Mouse (Mus musculus) layer of hippocampus, postnatal 25 days (tissue): ENCODE measurements around the gene Lman1l. TPM values are rescaled to one million over a fixed set of nuclear protein-coding genes. Genes with fewer than 3 reads are reported as not detected.

Experiments
- DNase-seq, 2 experiments: peaks; one replicate each; pipeline ENCODE4 v3.0.0; 2022; ENCODE audit warnings: mixed read lengths in 2 of 2, low spot score in 1 of 2; ENCODE audit errors: extremely low spot score in 1 of 2
- total RNA-seq, 2 experiments: library from RNA; stranded (reverse); gene quantifications; 2 replicates each; pipeline ENCODE4 v1.2.3; 2021

Gene Lman1l
- total RNA-seq, 2 experiments from 2014 or later = not detected

DNA sequence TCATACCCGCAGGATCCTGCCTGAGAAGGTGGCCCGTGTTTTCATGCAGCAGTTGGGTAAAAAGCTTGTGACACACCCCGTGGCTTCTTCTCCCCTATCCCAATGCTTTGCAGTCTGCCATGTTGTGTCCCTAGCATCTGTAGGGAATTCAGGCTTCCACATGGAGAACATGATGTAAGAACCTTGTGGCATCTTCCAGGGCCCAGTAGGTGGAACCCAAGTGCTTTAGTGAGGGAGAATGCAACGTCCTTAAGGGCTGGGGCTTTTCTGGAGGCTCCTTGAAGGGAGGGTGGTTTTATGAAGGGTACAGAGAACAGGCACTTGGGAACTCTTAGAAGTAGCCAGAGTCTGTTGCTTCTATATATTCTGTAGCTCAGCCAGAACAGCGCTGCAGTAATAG is 29.8 kb downstream of the Lman1l start:
- DNase-seq = no peak

DNA sequence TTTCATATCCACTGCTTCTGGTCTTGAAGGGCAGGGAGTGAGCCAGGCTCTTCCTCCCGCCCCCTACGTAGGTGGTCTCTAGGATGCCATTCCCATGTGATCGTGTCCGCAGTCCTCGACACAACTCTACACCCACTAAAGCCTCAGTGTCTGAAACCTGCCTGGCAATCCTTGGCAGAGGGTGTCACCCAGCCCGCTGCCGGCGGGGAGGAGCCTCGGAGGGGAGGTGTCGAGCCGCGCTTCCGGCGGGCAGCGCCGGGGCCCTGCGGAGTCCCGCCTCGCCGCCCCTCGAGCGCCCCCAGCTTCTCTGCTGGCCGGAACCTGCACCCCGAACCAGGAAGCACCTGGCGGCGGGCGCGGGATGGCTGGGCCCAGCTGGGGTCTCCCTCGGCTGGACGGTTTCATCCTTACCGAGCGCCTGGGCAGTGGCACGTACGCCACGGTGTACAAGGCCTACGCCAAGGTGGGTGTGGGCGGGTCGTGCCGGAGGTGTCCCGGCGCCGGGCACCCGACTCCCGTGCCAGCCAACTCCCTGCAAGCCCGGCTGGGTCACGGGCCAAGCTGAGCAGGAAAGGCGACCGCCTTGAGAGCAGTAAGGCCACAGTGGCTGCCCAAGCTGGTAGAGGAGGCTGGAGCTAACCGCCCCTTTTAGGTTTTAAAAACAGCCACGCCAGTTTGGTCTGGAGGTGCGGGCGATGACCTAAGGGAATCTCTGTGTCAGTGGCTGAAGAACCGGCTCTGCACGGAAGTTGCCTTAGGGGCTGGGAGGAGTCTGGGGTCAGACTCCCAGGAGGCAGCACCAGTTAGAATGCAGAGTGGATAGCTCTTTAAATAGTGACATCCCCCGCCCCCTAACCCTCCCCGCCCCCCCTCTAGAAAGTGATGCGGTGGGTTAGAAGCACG is 31.1 kb downstream of the Lman1l start, which contains the start of gene Ulk3:
Ulk3 (plus strand) TSS at position 229 of the 903 bp plus-strand sequence.
- DNase-seq = peak; percentile 60 to 67

DNA sequence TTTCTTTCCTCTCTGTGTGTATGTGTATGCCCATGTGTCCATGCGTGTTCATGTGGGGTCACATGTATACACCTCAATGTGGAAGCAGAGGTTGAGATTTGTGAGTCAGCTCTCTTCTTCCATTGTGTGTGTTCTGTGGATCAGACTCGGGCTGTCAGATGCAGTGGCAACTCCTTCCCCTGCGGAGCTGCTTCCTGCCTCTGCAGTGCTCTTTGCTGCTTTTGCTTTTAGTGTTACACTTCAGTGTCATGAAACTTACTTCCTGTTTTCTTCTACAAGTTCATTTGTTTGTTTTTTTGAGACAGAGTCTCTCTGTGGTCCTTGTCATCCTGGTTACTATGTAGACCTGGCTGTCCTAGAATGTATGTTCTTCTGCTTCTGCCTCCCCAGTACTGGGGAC is 35.6 kb downstream of the Lman1l start:
- DNase-seq = no peak

DNA sequence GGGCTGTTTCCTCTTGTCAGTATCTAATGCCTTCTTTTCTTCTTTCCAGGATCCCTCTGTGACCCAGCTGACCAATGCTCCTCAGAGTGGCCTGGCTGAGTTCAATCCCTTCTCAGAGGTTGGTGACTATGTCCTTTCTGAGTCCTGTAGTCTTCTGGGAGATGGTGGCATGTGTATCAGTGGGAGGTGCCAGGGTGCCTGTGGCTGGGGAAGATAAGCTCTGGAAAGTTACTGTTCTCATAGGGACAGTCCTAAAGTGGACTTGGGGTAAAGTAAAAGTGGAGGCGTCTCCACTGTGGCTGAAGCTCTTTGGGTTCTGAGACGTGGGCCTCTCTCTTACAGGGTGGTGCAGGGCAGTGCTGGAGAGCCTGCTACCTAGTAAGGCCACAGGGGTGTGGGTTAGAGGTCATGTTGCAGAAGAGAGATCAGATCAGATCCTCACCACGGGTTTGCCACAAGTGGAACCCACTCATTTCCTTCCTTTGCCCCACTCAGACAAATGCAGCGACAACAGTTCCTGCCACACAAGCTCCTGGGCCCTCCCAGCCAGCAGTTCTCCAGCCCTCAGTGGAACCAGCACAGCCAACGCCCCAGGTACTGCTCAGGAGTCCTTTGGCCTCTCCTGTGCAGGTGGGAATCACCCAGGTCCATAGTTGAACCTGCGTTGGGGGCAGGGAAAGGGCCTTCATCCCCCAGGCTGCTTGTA is 43.3 kb downstream of the Lman1l start:
- no peak for DNase-seq

DNA sequence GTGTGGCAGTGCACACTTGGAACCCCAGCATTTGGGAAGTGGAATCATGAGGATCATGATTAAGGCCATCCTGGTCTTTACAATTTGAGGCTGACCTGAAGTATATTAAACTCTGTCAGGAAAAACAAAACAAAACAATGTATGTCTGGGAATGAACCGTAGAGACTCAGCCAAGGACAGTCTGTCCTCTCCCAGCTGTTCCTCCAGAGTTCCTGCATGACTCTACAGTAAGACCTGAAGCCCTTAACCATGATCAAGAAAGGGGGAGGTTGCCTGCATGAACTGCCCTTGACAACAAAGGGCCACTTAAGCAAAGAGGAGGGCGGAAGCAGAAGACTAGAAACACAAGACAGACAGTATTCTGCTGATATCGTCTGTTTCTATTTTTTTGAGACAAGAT is 45.0 kb downstream of the Lman1l start:
- DNase-seq = no peak

DNA sequence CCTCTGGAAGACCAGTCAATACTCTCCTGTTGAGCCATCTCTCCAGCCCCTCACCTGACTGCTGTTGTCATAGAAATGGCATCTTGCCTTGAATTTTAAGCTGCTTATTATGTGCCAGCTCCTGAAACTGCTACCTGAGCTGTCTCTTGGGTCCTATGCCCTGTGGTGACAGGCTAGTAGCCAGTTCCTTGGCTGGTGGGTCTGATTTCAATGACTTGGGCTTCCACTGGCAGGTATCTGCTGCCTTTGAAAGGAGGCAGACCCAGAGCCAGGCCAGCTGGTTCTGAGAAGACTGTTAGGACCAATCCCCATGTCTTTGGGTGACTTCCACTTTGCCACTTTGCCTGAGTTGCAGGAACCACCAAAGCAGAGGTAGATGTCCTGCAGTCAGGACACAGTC is 46.2 kb downstream of the Lman1l start:
- DNase-seq = no peak

DNA sequence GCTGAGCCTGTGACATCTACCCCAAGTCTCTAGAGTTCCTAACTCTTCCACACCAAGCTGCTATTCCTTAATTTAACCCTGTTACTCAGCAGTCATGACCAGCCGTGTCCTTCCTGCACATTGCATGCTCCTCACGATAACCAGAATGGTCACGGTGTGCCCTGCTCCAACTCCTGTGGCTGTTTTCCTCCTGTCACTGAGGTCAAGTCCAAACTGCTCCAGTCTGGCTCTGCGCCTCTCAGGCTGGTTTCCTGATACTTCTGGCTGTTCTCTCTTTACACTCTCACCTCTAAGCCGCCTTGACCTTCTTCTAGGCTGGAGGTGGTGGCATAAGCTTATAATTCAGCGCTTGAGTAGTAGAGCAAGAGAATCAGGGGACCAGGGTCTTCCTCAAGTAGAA is 52.1 kb downstream of the Lman1l start:
- no peak for DNase-seq

DNA sequence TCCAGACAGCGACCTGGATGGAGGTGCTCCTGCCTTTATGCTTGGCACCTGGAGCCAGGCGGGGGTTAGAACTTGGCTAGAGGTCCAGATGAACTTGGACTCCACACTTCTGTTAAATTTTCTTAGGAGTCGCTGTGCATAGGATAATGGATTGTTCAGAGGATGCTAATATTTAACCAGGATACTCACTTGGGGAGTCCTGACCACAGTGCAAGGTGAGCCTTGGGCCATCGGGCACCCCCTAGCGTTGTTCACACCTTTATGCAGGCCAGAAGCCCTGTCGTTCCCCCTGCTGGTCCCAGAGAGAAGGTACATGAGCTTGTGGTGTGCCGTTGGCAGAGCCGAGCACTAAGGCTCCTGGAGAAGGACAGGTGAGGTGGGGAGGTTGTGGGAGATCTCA is 53.7 kb downstream of the Lman1l start:
- no peak for DNase-seq

DNA sequence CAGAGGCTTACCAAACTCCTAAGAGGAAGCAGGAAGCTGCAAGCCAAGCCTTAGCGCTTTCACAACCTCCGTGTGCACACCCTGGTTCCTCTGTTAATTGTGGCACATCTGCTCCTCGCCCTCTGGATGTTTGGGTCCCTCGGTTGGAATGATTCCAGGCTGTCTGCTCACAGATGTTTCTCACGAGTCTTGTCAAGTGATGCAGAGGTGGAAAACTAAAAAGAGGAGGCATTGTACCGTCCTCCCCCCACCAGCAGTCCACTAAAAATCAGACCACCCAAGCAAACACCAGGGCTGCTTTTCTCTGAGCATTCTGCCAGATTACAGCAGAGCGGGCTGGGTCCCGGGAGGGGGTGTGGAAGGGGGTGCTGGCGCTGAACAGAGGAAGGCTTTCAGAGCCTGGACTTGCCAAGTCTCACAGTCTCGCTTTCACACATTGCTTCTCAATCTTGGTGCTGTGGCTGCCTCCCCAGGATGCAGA is 54.8 kb downstream of the Lman1l start:
- DNase-seq = peak in 1 of 2 experiments; percentile 39

DNA sequence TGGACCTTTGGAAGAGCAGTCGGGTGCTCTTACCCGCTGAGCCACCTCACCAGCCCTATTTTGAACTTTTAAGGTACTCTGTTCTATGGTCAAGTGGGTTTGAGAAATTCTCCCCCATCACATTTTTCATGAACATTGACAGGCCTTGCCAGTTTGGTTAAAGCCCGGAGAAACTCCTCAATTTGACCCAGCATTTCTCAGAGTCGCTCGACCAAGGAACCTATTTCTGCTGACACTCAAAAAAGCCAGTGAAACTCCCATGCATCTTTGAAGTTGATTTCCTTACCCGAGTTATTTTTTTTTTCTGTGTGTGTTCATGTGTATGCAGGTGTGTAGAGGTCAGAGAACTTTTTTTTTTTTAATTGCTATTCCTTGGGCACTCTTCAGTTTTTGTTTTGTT is 56.0 kb downstream of the Lman1l start:
- no peak for DNase-seq

DNA sequence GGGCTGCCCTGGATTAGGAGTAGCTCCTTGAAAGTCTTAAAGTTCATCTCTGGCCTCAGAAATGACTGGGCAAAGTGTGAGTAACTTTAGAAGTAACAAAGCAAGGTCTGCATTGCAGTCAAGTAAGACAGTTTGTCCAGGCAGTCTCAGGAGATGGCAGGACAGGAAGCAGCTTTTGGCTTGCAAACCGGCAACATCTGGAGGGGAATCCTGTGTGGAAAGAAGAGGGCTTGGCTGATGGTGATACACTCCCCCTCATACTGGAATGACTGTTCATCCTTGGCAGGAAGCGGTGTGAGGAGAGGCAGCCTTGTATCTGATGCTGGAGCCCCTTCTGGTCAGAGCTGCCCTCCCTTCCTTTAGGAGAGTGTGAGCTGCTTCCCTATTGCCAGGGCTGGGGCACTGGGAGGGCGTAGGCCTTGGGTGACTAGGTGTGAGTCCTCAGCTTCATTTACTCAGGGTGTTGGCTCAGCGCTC is 57.6 kb downstream of the Lman1l start:
- DNase-seq = no peak

DNA sequence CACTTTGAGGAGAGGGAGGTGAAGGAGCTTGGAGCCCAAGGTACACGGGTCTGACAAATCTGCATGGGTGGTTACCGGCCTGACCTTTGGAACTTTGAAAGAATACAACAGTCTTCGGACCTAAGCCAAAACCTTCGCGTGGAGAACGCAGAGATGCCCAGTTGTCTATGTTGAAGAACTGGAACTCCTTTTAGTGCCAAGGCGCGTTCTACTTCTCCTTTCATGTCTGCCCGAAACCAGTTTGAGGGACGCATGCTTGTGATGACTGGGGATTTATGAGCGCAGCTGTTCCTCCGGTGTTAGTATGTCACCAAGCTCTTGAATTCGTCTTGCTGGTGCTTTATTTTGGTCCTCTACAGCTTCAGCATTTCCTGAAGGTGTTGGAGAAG is 58.9 kb downstream of the Lman1l start:
- no peak for DNase-seq

DNA sequence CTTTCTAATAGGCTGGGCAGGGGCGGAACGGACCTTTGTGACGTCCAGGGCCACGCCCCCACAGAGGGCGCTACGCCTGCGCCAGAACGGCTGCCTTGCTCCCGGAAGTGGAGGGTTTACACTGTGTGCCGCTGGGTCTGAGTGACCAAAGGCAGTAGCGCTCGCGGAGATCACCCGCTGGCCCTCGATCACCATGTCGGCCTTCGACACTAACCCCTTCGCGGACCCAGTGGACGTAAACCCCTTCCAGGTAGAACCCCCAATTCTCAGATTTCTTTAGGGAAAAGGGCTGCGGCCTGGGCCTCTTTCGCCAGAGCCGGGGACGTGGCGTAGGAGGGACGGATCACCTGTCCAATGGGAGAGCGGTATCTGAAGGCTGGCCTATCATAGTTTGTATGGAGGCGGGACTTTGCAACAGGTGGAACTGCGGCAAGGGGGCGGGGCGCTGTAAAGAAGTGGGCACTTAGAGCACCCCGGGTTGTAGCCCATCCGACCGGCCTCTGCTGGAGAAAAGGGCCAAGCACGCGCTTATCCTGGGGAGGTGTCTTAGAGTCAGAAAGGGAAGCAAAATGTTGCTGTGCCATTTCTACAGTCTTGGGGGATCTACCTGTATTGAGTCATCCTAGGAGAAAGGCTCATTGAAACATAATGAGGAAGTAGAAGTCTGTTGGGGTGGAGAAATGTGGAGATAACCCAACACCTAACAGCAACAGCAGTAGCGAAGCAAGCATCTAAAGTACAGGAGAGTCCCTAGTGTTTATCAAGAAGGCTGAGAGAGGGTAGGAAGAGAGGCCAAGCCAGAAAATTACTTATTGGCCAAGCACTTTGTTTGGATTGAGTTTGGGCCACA is 59.5 kb downstream of the Lman1l start, which contains the start of gene Scamp2:
Scamp2 (plus strand) TSS at position 83 of the 850 bp plus-strand sequence.
- peak; percentile 85 to 96 for DNase-seq

DNA sequence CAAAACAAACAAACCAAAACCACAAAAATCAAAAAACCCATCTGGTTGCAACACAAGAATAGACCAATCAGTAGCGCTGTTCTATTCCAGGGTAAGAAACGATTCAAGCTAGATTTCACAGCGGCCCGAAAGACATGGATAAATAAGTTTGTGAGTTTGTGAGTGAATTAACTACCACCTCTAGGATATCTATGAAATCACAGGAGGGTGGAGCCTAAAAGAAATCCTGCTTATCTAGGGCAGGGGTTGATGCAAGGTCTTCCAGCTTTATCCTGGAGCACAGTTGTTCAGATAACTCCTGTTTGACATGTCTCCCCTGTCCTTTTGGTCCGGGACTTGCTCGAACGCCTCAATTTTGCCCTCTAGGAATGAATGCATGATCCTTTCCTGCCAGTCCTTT is 60.3 kb downstream of the Lman1l start:
- DNase-seq = no peak

DNA sequence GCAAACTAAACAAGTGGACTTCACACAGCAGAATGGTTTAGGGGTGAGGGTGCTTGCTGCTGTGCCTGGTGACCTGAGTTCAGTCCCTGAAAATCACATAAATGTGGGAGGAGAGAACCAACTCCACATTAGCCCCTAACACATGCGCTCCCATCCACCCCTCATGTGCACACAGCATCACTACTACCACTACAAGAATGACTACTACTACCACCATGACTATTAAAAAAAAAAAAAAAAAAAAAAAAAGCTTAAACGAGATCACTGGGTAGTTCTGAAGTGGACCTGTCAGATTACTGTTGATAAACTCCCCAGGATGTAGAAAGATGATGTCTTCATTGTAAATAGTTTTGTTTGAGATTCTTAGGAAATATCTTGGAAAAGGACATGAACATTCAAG is 61.0 kb downstream of the Lman1l start:
- DNase-seq = no peak

DNA sequence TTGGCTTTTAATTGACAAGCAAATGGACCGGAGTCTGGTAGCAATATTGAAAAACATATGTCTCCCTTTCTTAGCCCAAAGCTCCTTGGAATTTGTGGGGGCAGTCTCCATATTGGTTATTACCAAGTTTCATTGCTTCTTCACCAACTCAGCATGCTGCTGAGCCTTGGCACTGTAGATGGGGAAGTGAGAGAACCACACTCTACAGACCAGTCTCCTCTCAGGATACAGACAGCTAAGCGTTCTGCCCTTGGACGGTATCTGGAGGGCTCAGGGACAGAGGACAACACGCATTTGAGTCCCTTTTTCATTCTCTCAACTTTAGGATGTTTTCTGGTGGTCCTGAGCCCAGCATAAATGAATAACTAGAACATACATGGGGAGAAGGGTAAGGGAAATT is 61.9 kb downstream of the Lman1l start:
- DNase-seq = no peak

DNA sequence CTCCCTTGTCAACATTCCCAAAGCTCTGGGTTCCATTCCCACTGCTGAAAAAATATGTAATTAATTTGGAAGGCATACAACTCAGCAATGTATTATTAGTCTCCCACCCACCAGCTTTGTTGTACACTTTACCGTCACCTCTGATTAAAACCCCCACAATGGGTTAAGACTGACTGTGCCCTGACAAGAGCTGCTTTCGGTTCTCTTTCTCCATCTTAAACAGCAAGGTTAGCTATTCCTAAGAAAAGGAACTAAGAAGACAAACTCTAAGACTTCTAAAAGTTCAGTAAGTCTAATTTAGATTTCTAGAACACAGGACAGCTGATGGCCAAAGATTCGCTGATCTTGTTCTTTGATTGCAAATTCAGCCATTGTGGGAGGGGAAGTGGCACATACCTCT is 63.4 kb downstream of the Lman1l start:
- DNase-seq = no peak
